Mouse (Mus musculus): Measurements from ENCODE around the gene Agfg1. TPM values are rescaled to one million over a fixed set of nuclear protein-coding genes. Genes with fewer than 3 reads are reported as not detected.

The Agfg1 gene
- polyA plus RNA-seq, 1 experiment, result 133 TPM

DNA sequence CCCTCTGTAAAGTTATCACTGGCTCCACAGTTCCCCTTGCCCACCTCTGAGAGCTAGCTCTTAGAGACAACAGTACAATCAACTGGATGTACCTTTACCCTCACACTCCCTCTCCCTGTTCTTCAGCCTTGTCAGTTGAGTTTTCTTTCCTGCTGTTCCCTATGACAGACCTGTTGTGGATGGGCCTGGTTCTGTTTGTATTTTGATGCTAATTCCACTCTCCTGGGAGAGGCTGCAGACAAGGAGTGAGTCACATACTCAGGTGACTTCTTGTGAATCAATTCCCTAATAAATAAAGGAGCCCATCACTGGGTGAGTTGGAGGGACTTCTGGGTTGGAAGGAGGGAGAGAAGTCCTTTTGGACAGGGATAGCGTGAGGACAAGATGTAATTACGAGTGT is 109.3 kb downstream of the Agfg1 start:
- Histone ChIP-seq H3K27ac (ENCODE audit: insufficient read depth, low read length) (no peak overlapping the region; the same call in 1 of the 2 replicates), H3K9ac (ENCODE audit: low read depth, poor library complexity, severe bottlenecking) (no peak overlapping the region), H3K27me3 (ENCODE audit: control insufficient read depth, insufficient read depth, low read length, poor library complexity, severe bottlenecking) (no peaks in the 10 kb centered on the region), H3K9me3 (replicated peaks; ENCODE audit: control insufficient read depth, insufficient read depth, low read length, poor library complexity, severe bottlenecking) (no peaks in the 10 kb centered on the region; the same call in 1 of the 2 replicates), H3K4me1 (ENCODE audit: control insufficient read depth, insufficient read depth, low read length) (peaks cover 2% of the 10 kb centered on the region), H3K36me3 (ENCODE audit: control insufficient read depth, insufficient read depth, low read length, poor library complexity, severe bottlenecking) (no peaks in the 10 kb centered on the region), H3K4me3 (ENCODE audit: low read depth, low read length) (no peak overlapping the region)
- TF ChIP-seq EP300 (IDR thresholded peaks at IDR 0.05; ENCODE audit: insufficient read depth, low read depth, low read length) (no peak), POLR2A (IDR thresholded peaks at IDR 0.05; ENCODE audit: insufficient read depth, low read length) (no peak), CTCF (IDR thresholded peaks at IDR 0.05; ENCODE audit: low read depth, low read length) (no peak)

Other genes with a start within 250 kb of the Agfg1 start
- gene Mff, start 114.6 kb upstream of the Agfg1 start, polyA plus RNA-seq (2011; ENCODE audit: insufficient read depth, insufficient read length, low read depth, missing spikeins), result 157 and 170 TPM in 2 replicates
- not detected in 2 replicates for gene Tm4sf20, start 71.0 kb upstream of the Agfg1 start, polyA plus RNA-seq (2011; ENCODE audit: insufficient read depth, insufficient read length, low read depth, missing spikeins)
- gene Gm47791, start 68.2 kb upstream of the Agfg1 start, polyA plus RNA-seq (2011; ENCODE audit: insufficient read depth, insufficient read length, low read depth, missing spikeins), result not detected in 2 replicates
- 1.1 TPM in 1 of 2 replicates, not detected in the other for gene A030005L19Rik, start 73.8 kb downstream of the Agfg1 start, polyA plus RNA-seq (2011; ENCODE audit: insufficient read depth, insufficient read length, low read depth, missing spikeins)
- not detected in 2 replicates for gene A030014E15Rik, start 85.4 kb downstream of the Agfg1 start, polyA plus RNA-seq (2011; ENCODE audit: insufficient read depth, insufficient read length, low read depth, missing spikeins)
- gene Gm6217, start 91.9 kb downstream of the Agfg1 start, polyA plus RNA-seq (2011; ENCODE audit: insufficient read depth, insufficient read length, low read depth, missing spikeins), result not detected in 2 replicates
- not detected in 2 replicates for gene A030003K21Rik, start 103.9 kb downstream of the Agfg1 start, polyA plus RNA-seq (2011; ENCODE audit: insufficient read depth, insufficient read length, low read depth, missing spikeins)
- gene Gm7544, start 116.5 kb downstream of the Agfg1 start, polyA plus RNA-seq (2011; ENCODE audit: insufficient read depth, insufficient read length, low read depth, missing spikeins), result not detected in 2 replicates
- gene Gm47955, start 120.8 kb downstream of the Agfg1 start, polyA plus RNA-seq (2011; ENCODE audit: insufficient read depth, insufficient read length, low read depth, missing spikeins), result not detected in 2 replicates
- gene Gm47959, start 161.1 kb downstream of the Agfg1 start, polyA plus RNA-seq (2011; ENCODE audit: insufficient read depth, insufficient read length, low read depth, missing spikeins), result not detected in 2 replicates
- 3.0 and 4.2 TPM in 2 replicates for gene Slc19a3, start 199.0 kb downstream of the Agfg1 start, polyA plus RNA-seq (2011; ENCODE audit: insufficient read depth, insufficient read length, low read depth, missing spikeins)
- gene Krtap28-10, start 203.0 kb downstream of the Agfg1 start, polyA plus RNA-seq (2011; ENCODE audit: insufficient read depth, insufficient read length, low read depth, missing spikeins), result not detected in 2 replicates
- not detected in 2 replicates for gene Gm47969, start 205.4 kb downstream of the Agfg1 start, polyA plus RNA-seq (2011; ENCODE audit: insufficient read depth, insufficient read length, low read depth, missing spikeins)
- not detected in 2 replicates for gene A030005K14Rik, start 219.9 kb downstream of the Agfg1 start, polyA plus RNA-seq (2011; ENCODE audit: insufficient read depth, insufficient read length, low read depth, missing spikeins)
- not detected in 2 replicates for gene Krtap28-13, start 221.4 kb downstream of the Agfg1 start, polyA plus RNA-seq (2011; ENCODE audit: insufficient read depth, insufficient read length, low read depth, missing spikeins)

Data from ES-Bruce4 (cell line).